Mouse (Mus musculus) T-helper 17 cell (primary cell): ENCODE results near the gene 2700049A03Rik.

ENCODE experiments used
- in situ Hi-C, 2 experiments: fragments of 300-600 bp; cut with MboI, MseI; formaldehyde crosslinking; loops; 1 replicate in 1 of 2; 2 replicates in 1 of 2; pipeline ENCODE4 v1.15.1; 2025; ENCODE audit warnings: high pct_unique_total_duplicates in 2 of 2

Gene 2700049A03Rik

DNA sequence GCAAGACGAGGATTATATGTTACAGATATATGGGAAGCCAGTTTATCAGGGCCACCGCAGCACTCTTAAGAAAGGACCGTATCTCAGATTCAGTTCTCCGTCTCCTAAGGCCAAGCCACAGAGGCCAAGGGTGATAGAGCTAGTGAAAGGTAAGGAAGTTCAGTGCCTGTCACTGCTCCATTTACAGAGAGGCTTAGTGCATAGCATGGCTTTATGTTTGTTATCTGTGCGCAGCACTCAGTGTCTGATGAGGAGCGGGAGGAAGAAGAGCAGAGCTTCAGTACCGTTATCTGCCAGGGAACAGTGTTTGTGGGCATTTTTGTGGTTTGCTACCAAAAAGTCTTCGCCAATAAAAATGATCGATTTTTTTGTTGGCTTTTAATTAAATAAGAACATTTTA, 27.8 kb downstream of the 2700049A03Rik start:
- in situ Hi-C loops, result loop anchor here in 1 of 2 experiments (25.0 kb wide), 1 partner anchor 548 kb away; no protein-coding TSS in a partner anchor

DNA sequence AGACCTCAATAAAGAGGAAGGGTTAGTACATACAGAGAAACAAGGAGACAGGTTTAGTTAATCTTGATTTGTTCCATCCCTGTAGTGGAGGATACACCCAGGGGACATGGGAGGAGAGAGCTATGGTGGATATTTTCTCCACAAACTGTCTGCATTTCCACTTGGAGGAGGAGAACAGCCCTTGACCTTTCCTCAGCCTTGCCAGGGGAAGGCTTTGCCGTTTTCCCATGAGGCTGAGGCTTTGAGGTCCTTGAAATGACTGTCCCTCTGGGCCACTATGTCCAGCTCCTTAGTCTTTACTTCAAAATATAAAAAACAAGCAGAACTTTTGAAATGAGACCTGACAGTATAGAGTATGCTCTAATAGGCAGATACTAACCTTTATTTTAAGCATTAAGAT, 33.3 kb downstream of the 2700049A03Rik start:
- in situ Hi-C loops, result loop anchor here in 1 of 2 experiments (25.0 kb wide), 1 partner anchor 542 kb away; no protein-coding TSS in a partner anchor

GRCm38 (mm10) chr12:71183736-71184135, 47.1 kb downstream of the 2700049A03Rik start:
- in situ Hi-C loops, result loop anchor here in 1 of 2 experiments (25.0 kb wide), 1 partner anchor 529 kb away; no protein-coding TSS in a partner anchor

DNA sequence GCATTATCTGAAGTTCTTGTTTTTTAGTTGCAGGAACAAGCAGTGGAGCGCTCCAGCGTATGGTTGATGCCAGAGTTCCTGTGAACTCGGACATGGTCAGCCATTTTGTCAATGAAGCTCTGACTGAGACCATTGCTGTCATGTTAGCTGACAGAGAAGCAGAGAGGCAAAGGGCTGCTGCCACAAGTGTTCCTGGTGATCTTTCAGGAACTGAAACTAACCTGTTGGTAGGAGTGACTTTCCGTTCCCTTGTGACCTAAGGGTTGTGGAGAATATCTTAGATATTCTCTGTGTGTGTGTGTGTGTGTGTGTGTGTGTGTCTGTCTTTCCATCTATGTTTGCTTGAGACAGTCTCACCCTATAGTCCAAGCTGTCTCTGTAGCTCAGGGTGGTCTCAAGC, 47.7 kb downstream of the 2700049A03Rik start:
- in situ Hi-C loops, result loop anchor here in 1 of 2 experiments (25.0 kb wide), 1 partner anchor 528 kb away; no protein-coding TSS in a partner anchor

DNA sequence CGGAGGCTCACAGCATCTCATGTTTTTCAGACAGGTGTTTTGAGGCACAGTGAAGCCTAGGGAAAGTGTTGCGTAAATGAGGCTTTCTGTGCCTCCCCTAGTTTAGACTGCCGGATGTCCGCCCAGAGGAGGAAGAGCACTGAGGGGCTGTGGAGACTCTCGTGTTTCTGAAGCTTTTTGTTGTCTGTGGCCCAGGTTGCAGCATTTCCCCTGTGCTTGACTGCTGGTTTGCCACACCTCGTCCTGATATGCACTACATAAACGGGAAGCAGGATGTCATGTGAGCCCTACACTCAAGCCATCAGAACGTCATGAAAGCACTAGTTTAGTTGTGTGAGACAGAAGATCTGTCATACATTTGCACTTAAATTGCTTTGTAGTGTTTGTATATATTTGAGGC, 56.1 kb downstream of the 2700049A03Rik start:
- in situ Hi-C loops, result loop anchor here in 1 of 2 experiments (25.0 kb wide), 1 partner anchor 520 kb away; no protein-coding TSS in a partner anchor

- in situ Hi-C loops, result loop anchor here in 1 of 2 experiments (25.0 kb wide), 1 partner anchor 515 kb away; no protein-coding TSS in a partner anchor
These were observed 61.0 kb downstream of the 2700049A03Rik start for GRCm38 (mm10) chr12:71197671-71198070.

DNA sequence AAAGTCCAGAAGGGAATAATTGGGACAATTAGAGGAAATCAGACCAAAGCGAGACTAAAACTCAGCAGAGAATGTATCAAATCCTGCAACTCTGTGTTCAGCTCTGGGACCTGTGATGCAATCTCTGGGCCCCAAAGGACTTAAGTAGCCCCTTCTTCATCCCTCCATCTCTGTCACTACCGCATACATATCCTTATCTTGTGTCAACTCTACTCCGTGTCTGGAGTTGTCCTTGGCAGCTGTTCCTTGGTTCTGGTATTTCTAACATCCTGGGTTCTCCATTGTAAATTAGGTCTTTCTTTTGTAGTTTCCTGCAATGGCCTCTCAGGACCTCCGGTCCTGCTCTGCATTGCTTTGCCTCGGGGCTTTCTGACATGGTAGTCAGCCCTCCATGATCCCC, 65.1 kb downstream of the 2700049A03Rik start:
- in situ Hi-C loops, result no loop called here

GRCm38 (mm10) chr12:71204303-71204702, 67.7 kb downstream of the 2700049A03Rik start:
- in situ Hi-C loops, result no loop called here

DNA sequence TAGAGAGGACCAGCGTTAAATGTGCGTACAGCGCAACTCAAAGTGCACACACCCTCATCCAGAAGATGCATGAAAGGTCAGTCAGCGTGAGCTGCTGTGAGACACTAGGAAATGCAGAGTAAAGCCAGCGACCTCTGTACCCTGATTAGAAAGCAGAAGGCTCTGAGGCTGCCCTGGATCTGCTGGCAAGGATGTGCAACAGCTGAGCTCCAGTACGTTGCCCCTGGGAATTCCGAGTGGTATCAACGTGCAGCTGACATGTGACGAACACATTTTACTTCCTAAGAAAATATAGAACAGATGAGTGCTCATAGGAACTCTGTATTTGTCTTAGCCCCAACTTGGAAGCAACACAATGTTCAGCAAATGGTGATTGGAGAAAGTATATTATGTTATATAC, 80.5 kb downstream of the 2700049A03Rik start:
- in situ Hi-C loops, result no loop called here

DNA sequence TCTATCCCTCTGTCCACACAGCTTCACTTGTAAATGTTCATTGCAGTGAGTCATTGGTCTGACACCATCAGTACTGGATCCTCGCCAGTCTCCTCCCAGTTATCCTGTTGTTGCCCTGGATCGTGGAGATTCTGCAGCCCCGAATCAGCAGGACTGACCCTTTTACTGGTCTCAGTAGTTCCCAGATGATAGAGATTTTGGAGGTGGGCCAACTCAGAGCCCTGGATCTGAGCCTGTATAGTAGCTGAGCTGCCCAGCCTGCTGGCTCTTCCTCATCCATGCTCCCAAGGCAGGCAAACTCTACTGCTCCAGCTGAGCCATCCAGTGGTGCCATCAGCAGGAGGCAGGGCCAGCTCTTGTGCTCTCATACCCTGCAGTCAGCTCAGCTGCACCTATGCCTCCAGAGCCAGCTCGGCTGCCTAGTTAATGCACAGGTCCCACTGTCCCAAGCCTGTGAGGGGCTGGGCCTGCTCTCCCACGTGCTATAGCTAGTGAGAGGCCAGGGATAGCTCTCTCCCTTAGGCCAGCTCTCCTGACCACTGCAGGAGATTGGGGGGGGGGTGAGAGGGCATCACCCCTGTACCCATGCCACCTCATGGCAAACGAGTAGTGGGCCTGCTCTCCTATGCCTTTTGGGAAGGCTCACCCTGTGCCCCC, 81.3 kb downstream of the 2700049A03Rik start:
- in situ Hi-C loops, result no loop called here

DNA sequence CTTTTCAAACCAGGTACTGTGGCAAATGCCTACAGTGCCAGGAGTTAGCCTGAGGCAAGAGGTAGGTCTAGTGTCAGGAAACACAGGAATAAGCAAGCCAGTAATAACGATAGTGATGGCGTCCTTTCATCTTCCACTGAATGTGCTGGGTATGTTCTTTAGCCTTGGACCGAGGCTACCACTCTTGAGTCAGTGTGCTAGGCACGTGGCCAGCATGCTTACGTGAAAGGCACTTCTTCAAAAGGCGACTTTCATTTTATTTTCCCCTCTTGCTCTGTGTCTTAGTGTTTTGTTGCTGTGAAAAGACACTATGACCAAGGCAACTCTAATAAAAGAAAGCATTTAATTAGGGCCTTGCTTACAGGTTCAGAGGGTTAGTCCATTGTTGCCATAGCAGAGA, 86.1 kb downstream of the 2700049A03Rik start:
- in situ Hi-C loops, result no loop called here

DNA sequence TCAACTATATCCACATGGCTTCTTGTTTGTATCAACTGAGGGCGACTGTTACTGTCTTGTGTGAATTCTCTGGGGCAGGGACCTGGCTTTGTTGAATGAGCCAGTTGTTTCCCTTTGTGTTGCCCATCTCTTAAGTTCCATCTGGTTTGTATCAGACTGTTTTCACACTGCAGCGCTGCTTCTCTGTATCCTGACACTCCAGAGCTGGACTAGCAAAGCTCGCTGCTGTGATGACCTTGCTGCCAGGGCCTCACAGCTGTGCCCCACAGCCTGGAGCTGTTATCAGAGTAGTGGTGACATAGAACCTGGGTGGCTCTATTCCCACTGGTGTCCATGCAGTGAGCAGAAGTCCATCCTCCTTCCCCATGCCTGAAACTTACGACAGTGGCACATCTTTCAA, 91.1 kb downstream of the 2700049A03Rik start:
- in situ Hi-C loops, result no loop called here

DNA sequence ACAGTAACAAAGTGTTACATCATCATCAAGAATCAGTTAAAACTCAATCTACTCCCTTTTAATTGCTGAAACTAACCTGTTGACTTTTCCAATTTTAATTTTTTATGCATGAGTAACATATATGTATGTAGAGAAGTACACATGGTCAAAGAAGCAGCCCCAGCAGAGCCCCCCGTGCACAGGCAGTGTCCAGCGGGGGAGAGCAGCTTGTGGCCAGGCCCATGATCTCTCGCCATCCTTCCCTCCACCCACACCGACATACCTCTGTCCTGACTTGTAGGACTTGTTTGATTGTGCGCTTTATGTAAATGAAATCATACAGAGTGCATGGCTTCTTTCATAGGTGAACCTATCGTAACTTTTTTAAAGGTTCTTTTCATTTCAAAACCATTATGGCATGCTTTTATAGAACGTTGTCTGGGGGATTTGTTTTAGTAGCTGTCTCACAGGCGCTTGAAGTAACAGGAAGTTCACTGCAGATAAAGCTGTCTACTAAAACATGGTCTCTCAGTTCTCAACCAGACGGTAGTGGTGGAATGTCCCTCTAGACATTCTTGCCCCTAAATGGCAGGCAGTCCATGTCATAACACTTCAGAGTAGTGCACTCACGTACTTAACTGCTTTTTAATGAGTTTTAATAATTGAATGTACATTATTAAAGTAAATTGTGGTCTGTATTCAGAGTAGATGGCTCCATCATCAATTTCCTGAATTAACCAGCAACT, 92.4 kb downstream of the 2700049A03Rik start:
- in situ Hi-C loops, result no loop called here

GRCm38 (mm10) chr12:71231561-71231960, 94.9 kb downstream of the 2700049A03Rik start:
- in situ Hi-C loops, result no loop called here

- in situ Hi-C loops, result no loop called here
These were observed 96.8 kb downstream of the 2700049A03Rik start for GRCm38 (mm10) chr12:71233426-71233825.

DNA sequence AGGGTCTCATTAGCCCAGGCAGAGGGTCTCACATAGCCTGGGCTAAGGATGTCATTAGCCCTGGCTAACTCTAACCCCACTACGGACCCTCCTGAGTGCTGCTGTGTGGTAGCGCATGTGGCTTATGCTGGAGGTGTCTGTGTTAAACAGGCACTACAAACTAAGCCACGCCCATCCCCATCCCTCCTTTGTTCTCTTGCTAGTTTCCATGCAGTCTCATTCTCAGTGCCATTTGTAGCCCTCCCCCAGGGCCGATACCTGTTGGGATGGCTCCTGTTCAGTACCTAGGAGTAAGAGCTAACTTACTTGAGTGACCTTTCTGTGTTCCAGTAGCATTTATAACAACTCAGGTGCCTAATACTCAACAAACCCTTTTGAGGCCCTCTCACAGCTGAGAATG, 100.4 kb downstream of the 2700049A03Rik start:
- in situ Hi-C loops, result no loop called here

DNA sequence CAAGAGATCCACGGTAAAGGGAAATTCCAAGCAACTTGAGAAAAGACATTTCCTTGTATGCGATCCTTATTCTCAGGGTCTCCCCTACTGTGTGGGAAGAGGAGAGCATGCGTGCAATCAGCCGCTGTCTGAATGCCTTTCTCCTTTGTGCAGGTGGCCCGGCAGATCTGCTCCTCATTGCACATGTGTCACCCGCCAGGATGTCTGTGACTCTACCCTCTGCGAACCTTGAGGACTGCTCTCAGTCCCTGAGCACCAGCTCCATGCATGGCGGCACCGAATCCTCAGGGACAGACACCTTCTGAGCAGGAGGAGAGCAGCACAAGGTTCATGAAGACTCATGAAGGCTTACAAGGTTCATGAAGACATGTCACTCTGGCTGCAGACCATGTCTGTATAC, 106.1 kb downstream of the 2700049A03Rik start:
- in situ Hi-C loops, result loop anchor here in 1 of 2 experiments (10.0 kb wide), 1 partner anchor 572 kb away; no protein-coding TSS in a partner anchor

GRCm38 (mm10) chr12:71244766-71245390, 108.2 kb downstream of the 2700049A03Rik start:
- in situ Hi-C loops, result loop anchor here in 1 of 2 experiments (10.0 kb wide), 1 partner anchor 570 kb away; no protein-coding TSS in a partner anchor

- in situ Hi-C loops, result loop anchor here in 1 of 2 experiments (10.0 kb wide), 1 partner anchor 568 kb away; no protein-coding TSS in a partner anchor
These were observed 110.5 kb downstream of the 2700049A03Rik start for GRCm38 (mm10) chr12:71247191-71247590.

DNA sequence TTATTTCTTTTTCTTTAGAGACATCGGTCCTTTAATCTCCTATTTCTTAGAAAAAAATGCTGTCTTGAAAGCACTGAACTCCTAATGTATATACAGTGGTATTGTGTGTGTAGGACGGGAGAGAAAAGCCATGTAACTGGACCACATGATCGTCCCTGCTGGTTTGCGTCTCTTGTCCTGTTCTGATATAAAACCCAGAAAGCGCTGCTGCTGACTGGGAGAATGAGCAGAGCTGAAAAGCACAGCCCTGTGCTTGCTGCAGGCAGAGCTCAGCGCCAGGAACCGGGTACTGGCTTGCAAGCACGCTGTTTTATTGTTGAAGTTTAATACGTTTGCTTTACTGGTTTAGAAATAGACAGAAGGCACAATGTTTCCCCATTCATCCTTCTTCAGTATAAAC, 112.7 kb downstream of the 2700049A03Rik start:
- in situ Hi-C loops, result loop anchor here in 1 of 2 experiments (10.0 kb wide), 1 partner anchor 565 kb away; no protein-coding TSS in a partner anchor

DNA sequence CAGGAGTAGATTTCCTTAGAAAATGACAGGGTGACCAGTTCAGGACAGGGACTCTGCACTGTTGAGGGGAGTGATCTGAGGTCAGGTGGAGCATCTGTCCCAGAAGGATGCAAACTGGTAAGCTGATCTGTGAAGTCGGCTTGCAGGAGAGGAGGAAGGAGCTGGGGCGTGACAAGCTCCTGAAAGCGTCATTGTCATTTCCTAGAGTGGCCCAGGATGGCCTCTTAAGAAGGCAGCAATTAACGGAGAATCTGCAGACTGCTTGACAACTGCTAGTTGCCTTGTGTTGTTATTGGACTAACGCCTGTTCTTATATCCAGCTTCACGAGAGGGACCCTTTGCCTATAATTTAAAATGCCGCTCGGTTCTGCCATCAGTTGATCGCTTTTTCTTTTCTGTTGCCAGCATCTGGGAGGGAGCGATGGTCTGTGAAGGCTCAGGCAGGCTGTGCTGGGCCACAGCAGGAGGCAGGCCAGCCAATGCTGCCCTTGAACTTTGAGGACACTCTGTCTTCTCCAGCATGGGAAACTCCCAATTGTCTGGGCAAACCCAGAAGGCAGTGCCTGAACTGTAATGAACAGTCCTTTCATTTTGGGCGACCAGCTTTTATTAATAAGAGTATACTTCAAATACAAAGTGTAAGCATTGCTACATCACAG, 116.0 kb downstream of the 2700049A03Rik start:
- in situ Hi-C loops, result no loop called here
